Mouse (Mus musculus): Measurements from ENCODE around the gene Rerg. TPM values are rescaled to one million over a fixed set of nuclear protein-coding genes. Genes with fewer than 3 reads are reported as not detected.

Gene Rerg
- polyA plus RNA-seq, 1 experiment from 2014 or later: 23.9 TPM

DNA sequence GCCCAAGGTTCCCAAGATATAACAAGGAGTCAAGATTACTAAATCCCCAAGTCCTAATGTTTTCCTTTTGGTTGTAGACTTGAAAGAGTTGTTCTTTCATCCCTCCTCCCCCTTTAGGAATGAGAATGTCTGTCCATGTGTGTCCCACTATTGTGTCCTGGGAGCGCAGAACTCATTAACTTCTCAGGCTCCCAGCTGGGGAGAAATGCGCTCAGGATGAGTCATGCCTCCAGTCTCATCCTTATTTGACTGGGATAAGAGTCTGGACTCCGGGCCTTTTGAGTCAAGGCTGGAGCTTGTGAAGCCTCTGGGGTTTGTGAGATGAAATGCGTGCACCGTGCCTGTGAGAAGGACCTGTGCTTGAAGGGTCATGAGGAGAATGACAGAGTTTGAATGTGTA is 144.8 kb downstream of the Rerg start:
- 59% methylated on average over 5 of the region's 5 CpGs for WGBS
- no peaks in the 10 kb centered on the region for H3K36me3 ChIP-seq (ENCODE audit: control insufficient read depth, insufficient read depth, low read length)

DNA sequence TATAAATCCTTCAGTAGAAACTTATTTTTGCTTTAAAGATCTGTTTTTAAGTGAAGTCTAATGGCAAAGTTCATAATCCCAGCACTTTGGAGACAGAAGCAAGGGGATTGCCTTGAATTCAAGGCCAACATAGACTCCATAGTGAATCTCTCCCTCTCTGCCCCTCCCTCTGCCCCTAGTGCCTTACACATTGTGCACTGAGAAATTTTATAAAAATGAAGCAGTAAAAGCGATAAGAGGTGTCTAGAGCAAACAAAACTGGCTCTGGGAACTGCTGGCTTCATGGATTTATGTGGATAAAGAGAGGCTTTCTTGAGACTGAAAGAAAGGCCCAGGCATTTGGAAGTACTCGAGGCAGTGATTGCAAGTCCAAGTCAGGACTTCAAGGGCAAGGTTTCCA is 145.8 kb downstream of the Rerg start:
- H3K9me3 ChIP-seq (ENCODE audit: control insufficient read depth, low read length): no peaks in the 10 kb centered on the region
- H3K27ac ChIP-seq (replicated peaks): no peak overlapping the region
- H3K4me1 ChIP-seq (replicated peaks; ENCODE audit: control insufficient read depth, insufficient read depth): no peaks in the 10 kb centered on the region
- ATAC-seq (ENCODE audit: low FRiP score, low TSS enrichment): no peak
- H3K36me3 ChIP-seq (ENCODE audit: control insufficient read depth, insufficient read depth, low read length): no peaks in the 10 kb centered on the region
- WGBS: 71% methylated on average over 2 of the region's 2 CpGs
- no peak overlapping the region for H3K4me2 ChIP-seq (replicated peaks; ENCODE audit: low read depth)
- DNase-seq (ENCODE audit: low spot score): no peak
- H3K27me3 ChIP-seq (ENCODE audit: control insufficient read depth, insufficient read depth, low read length): no peaks in the 10 kb centered on the region
- H3K9ac ChIP-seq (ENCODE audit: low read length): no peak overlapping the region
- TF ChIP-seq EP300 (optimal IDR thresholded peaks at IDR 0.05) (no peak), CTCF (IDR thresholded peaks at IDR 0.05; ENCODE audit: low read depth) (no peak)
- H3K4me3 ChIP-seq (ENCODE audit: low read depth, low read length): no peak overlapping the region

More for the DNA sequence above, 144.8 kb downstream of the Rerg start:
- DNase-seq (ENCODE audit: low spot score) (no peak), ATAC-seq (ENCODE audit: low FRiP score, low TSS enrichment) (no peak)
- H3K27me3 ChIP-seq (ENCODE audit: control insufficient read depth, insufficient read depth, low read length): no peaks in the 10 kb centered on the region
- no peaks in the 10 kb centered on the region for H3K4me1 ChIP-seq (replicated peaks; ENCODE audit: control insufficient read depth, insufficient read depth)
- no peak overlapping the region for H3K9ac ChIP-seq (ENCODE audit: low read length)
- no peak overlapping the region for H3K4me3 ChIP-seq (ENCODE audit: low read depth, low read length)
- H3K9me3 ChIP-seq (ENCODE audit: control insufficient read depth, low read length): no peaks in the 10 kb centered on the region
- no peak overlapping the region for H3K4me2 ChIP-seq (replicated peaks; ENCODE audit: low read depth)
- no peak overlapping the region for H3K27ac ChIP-seq (replicated peaks)
- TF ChIP-seq EP300 (optimal IDR thresholded peaks at IDR 0.05): no peak
- no peak for TF ChIP-seq CTCF (IDR thresholded peaks at IDR 0.05; ENCODE audit: low read depth)

DNA sequence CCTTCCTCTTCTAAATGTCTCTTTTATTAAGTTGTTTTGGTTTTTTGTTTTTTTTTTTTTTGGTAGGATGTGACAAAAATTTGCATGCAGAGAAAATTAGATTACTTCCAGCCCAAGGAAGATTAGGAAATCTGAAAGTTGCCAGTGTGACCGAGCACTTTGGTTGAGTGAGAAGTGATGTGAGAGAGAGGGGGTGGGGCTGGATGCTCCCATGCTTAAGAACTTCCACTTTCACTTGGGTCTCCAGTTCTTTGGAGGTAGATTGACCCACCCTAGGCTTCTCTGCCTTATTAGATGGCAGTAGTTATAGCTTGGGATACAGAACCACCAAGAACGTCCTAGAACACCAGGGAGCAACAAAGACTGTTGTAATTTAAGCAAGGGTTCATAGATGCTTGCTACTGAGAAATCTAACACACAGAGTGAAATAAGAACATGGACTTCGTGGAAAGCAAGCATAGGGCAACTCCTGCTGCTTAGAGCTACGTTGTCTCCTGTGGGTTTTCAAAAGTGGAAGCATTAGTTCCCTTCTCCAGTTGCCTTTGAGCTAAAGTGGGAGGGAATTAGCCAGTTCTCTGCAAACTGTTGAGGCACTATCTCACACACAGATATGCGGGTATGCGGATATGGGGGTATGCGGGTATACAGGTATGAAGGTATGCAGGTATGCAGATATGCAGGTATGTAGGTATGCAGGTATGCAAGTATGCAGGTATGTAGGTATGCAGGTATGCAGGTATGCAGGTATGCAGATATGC is 152.9 kb downstream of the Rerg start:
- ATAC-seq (ENCODE audit: low FRiP score, low TSS enrichment): no peak
- Histone ChIP-seq H3K36me3 (ENCODE audit: control insufficient read depth, insufficient read depth, low read length) (no peaks in the 10 kb centered on the region), H3K27me3 (ENCODE audit: control insufficient read depth, insufficient read depth, low read length) (no peaks in the 10 kb centered on the region), H3K9ac (ENCODE audit: low read length) (no peak overlapping the region), H3K9me3 (ENCODE audit: control insufficient read depth, low read length) (no peaks in the 10 kb centered on the region), H3K4me2 (replicated peaks; ENCODE audit: low read depth) (no peak overlapping the region), H3K4me3 (ENCODE audit: low read depth, low read length) (no peak overlapping the region), H3K27ac (replicated peaks) (no peak overlapping the region), H3K4me1 (replicated peaks; ENCODE audit: control insufficient read depth, insufficient read depth) (no peaks in the 10 kb centered on the region)
- DNase-seq (ENCODE audit: low spot score): no peak
- WGBS: 80% methylated on average over 7 of the region's 7 CpGs
- TF ChIP-seq EP300 (optimal IDR thresholded peaks at IDR 0.05) (no peak), CTCF (IDR thresholded peaks at IDR 0.05; ENCODE audit: low read depth) (no peak)

DNA sequence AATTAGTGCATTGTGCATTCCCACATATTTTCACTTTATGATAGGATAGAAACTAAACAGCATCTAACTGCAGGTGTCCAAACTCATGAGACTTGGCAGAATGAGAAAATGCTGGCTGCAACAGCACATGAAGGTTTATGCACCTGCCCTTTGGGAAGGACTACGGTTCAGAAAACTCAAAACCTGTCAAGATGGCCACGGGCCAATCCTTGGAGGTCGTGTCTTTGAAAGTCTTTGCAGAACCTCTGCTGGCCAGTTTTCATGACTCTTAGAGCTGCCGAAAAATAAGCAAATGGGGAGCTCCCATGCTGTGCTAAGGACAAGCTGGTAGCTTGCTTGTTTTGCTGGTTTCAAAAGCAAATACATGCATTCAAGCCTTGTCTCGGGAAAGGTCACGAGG is 156.0 kb downstream of the Rerg start:
- Histone ChIP-seq H3K4me3 (ENCODE audit: low read depth, low read length) (no peak overlapping the region), H3K4me1 (replicated peaks; ENCODE audit: control insufficient read depth, insufficient read depth) (no peaks in the 10 kb centered on the region), H3K27ac (replicated peaks) (no peak overlapping the region), H3K27me3 (ENCODE audit: control insufficient read depth, insufficient read depth, low read length) (no peaks in the 10 kb centered on the region), H3K9me3 (ENCODE audit: control insufficient read depth, low read length) (no peaks in the 10 kb centered on the region), H3K36me3 (ENCODE audit: control insufficient read depth, insufficient read depth, low read length) (no peaks in the 10 kb centered on the region), H3K9ac (ENCODE audit: low read length) (no peak overlapping the region), H3K4me2 (replicated peaks; ENCODE audit: low read depth) (no peak overlapping the region)
- TF ChIP-seq CTCF (IDR thresholded peaks at IDR 0.05; ENCODE audit: low read depth) (no peak), EP300 (optimal IDR thresholded peaks at IDR 0.05) (no peak)
- DNase-seq (ENCODE audit: low spot score): no peak
- no peak for ATAC-seq (ENCODE audit: low FRiP score, low TSS enrichment)
- 61% methylated on average over 6 of the region's 6 CpGs for WGBS

DNA sequence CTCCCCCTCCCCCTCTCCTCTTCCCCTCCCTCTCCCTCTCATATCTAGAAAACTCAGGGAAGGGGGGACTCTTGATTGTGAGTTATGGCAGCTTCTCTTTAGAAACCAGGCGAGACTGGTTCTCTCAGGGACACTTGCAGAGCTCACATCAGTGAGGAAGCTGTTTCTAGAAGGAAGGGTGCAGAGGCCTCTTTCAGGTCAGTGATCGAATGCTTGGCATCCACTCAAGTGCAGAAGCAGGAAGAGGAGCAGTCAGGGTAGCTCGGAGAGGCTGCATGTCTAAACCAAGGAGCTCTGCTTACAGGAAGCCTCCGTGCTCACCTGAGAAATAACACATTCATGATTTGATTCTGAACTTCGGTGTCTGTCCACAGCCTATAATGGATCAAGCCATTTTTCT is 159.1 kb downstream of the Rerg start:
- no peaks in the 10 kb centered on the region for H3K27me3 ChIP-seq (ENCODE audit: control insufficient read depth, insufficient read depth, low read length)
- no peak for DNase-seq (ENCODE audit: low spot score)
- WGBS: 72% methylated on average over 5 of the region's 5 CpGs
- TF ChIP-seq CTCF (IDR thresholded peaks at IDR 0.05; ENCODE audit: low read depth) (no peak), EP300 (optimal IDR thresholded peaks at IDR 0.05) (no peak)
- H3K4me3 ChIP-seq (ENCODE audit: low read depth, low read length): no peak overlapping the region
- H3K4me2 ChIP-seq (replicated peaks; ENCODE audit: low read depth): no peak overlapping the region
- ATAC-seq (ENCODE audit: low FRiP score, low TSS enrichment): no peak
- H3K4me1 ChIP-seq (replicated peaks; ENCODE audit: control insufficient read depth, insufficient read depth): no peaks in the 10 kb centered on the region
- no peak overlapping the region for H3K27ac ChIP-seq (replicated peaks)
- no peaks in the 10 kb centered on the region for H3K9me3 ChIP-seq (ENCODE audit: control insufficient read depth, low read length)
- no peaks in the 10 kb centered on the region for H3K36me3 ChIP-seq (ENCODE audit: control insufficient read depth, insufficient read depth, low read length)
- H3K9ac ChIP-seq (ENCODE audit: low read length): no peak overlapping the region

Other genes starting within 250 kb of the Rerg start
- 0.65 and 1.0 TPM in 2 replicates for gene Erp27, start 248.3 kb downstream of the Rerg start, polyA plus RNA-seq (2015; fragmentation: Nextera tagmentation; extraction: Ambion mirVana)
- gene Pde6h, start 246.7 kb downstream of the Rerg start, polyA plus RNA-seq (2015; fragmentation: Nextera tagmentation; extraction: Ambion mirVana): 0.06 and 0.40 TPM in 2 replicates
- 27.3 and 34.9 TPM in 2 replicates for gene Arhgdib, start 228.6 kb downstream of the Rerg start, polyA plus RNA-seq (2015; fragmentation: Nextera tagmentation; extraction: Ambion mirVana)
- 2.1 and 2.4 TPM in 2 replicates for gene Ptpro, start 81.8 kb upstream of the Rerg start, polyA plus RNA-seq (2015; fragmentation: Nextera tagmentation; extraction: Ambion mirVana)

Data from stomach, postnatal 0 days (tissue).